Mouse (Mus musculus) layer of hippocampus, adult 11-12 months (tissue): ENCODE measurements around the gene Osbpl3.

ENCODE experiments used
- DNase-seq: peaks from one replicate; pipeline ENCODE4 v3.0.0; 2022; ENCODE audit warnings: low spot score

Gene Osbpl3

DNA sequence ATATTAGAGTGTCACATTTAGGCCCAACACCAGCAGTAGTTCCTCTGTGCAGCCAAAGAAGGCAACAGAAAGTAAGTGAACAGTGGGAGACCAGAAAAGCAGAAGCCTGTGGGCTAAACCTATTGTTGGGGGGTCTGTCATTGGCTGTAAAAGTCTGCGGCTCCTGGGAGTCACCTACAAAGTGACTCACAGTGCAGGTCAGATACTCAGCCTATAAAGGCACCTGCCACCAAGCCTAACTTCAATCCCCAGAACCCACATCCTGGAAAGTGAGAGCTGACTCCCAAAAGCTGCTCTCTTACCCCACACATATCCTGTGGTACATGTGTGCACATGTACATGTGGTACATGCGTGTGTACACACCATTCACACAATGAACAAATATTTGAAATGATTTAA lies 124.5 kb downstream of the Osbpl3 start:
- no peak for DNase-seq

DNA sequence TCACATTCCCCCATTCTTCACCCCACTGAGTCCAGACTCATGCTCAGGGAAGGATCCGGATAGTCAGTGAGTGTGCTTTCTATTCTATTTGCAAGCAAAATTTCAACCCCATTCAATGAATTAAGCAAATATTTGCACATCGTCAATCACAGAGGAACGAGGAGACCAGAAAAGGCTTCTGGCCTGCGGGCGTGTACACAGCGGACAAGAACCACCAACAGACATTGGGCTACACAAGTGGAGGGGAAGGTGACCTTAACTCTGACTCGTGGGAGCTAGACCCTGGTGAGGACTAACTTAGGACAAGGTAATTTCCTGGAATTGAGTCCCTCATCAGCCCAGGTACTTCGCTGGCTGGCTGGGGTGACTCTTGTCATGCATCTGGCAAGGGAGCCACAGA lies 126.6 kb downstream of the Osbpl3 start:
- no peak for DNase-seq

DNA sequence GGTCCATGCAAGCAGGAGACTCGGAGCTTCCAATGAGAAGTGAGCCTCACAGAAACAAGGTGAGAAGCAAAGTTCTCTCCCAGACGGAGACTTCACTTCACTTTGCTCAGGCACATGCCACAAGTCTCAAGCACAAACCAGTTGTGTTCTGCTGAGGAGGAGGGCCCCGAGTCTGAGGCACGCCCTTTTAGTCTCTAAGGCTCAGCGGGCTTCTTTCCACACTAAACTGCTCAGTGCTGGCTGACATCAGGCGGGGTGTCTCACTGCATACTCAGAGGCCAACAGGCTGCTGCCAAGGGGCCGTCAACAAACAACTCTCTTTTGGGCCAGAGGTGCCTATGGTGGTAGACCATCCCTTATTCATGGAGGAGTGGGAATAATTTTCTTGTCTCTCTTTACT lies 127.1 kb downstream of the Osbpl3 start:
- no peak for DNase-seq

DNA sequence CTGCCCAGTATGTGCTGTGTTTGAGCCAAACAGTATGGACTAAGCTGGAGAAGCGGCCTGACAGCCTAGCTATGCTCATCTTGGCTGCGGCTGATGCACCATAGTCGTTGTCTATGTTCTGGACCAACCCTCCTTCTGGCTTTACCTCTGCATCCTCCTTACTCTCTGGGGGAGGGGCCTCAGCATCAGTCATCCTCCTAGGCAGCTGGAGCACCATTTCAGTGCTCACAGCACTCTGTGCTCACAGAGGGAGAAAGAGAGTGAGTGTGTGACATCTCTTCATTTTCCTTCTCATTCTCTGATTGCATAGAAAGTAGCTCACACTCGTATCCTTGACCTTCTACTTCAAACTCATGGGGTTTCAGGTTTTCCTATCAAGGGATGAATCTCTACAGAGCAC lies 129.8 kb downstream of the Osbpl3 start:
- DNase-seq = no peak

DNA sequence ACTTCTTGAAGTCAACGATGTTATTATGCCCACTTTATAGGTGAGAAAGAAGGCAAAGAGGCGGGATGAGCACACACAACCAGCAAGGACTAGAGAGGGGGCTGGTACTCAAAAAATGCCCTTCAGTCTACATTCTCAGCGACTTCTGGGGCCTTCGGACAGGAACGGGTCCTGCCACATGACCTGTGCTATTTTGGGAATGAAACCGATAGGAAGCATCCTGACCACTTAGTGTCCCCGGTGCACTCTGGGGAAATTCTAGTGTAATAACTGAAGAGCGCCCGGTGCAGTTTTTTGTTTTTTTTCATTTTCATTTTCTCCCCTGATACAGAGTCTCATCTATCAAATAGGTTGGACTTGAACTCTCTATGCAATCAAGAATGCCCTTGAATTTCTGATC lies 130.5 kb downstream of the Osbpl3 start:
- no peak for DNase-seq

DNA sequence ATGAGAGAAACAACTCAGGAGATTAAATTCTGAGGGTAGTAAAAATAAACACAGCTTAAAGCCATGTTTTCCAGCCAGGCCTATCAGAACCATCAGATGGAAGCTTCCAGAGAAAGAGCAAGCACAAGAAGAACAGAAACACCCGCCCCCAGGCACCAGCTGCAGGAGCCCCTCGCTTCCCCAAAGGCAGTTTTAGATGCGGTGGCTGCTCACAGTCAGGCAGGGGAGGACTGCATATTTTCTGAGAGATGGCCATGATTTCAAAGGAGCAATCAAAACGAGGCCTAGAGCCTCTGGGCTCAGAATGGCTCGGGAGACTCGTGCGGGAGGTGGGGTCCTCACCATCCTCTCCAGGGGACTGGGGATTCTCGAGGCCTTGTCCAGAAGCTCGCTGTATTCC lies 133.4 kb downstream of the Osbpl3 start:
- DNase-seq = peak; percentile 75

DNA sequence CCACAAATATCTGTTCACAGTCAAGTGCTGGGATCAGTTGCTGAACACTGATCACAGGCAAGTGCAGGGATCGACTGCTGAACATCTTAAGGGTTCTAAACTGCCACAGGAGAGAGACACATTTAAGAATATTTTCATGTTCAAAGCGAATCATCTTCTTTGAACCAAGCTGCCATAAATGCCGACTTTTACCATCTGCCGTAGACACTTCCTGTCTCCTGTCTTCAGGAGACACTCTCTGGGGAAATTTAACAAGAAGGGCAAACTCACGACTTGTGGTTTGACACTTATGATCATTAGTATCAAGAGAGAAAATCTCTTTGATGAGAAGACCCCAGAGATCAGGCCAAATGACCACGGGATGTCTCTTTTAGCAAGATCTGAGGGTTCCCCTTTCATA lies 134.3 kb downstream of the Osbpl3 start:
- DNase-seq = no peak

DNA sequence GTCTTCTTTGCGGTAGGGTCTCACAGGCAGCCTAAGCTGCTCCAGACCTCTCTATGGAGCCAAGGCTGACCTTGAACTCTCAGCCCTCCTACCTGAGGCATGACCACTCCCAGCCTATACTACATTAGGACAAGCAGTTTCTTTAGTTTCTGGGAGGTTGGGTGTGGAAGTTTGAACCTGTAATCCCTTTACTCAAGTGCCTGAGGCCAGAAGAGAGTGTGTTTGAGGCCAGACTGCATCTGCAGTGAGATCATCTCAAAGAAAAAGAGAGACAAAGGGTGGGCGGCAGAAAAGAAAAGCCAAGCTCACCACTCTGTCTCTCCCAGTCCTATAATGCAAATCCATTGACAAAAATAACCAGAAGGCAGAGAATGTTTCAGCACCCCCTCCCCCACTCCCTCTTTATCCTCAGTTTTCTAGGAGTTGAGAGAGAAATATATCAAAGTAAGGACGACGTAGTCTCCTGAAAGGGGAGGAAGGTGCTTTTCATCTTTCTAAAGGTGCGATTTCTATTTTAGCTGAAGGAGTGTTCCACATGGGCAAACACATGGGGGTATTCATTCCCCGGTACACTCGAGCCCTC lies 137.3 kb downstream of the Osbpl3 start:
- peak; percentile 35 for DNase-seq

DNA sequence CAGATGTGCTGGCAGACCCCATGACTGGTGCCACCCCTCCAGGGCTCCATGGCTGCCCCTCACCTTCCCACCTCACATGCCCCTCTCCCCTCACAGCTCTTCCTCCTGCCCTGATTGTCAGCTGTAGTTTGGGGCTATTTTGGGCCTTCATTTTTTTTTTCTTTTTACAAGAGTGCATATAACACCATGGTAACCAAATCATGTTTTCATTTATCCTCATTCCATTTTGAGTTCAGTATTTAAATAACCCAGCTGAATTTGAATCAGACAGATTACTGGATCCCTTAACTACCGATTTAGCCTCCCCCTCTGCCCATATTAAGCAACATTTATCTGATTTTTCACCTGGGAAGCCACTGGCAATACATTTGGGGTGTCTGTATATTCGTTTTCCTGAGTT lies 137.9 kb downstream of the Osbpl3 start:
- no peak for DNase-seq

DNA sequence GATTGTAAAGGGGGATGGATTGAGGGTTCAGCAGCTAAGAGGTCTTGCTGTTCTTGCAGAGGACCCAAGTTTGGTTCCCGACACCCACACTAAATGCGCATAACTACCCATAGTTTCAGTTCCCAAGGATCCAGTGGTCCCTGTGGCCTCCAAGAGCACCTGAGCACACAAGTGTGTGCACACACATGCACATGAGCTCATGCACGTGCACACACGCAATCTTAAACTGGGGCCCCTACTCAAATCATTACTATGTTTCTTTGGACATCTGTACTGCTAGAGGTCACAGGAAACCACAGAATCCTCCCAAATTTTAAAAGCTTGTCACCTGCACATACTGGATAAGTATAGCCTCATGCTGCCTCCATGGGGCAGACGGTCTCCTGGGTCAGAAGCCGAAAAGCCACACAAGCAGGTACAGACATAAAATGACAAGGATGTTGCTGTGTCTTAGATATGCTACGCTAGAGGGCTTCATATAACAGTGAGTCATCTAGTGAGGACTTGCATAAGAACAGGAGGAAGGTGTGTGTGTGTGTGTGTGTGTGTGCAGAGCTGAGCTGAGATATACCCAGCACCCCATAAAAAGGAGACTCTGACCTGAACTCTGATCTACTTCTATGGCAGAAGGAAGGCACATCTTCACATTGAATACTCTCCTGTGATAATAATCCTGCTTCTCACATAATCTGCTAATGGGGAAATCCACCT lies 139.1 kb downstream of the Osbpl3 start:
- no peak for DNase-seq

DNA sequence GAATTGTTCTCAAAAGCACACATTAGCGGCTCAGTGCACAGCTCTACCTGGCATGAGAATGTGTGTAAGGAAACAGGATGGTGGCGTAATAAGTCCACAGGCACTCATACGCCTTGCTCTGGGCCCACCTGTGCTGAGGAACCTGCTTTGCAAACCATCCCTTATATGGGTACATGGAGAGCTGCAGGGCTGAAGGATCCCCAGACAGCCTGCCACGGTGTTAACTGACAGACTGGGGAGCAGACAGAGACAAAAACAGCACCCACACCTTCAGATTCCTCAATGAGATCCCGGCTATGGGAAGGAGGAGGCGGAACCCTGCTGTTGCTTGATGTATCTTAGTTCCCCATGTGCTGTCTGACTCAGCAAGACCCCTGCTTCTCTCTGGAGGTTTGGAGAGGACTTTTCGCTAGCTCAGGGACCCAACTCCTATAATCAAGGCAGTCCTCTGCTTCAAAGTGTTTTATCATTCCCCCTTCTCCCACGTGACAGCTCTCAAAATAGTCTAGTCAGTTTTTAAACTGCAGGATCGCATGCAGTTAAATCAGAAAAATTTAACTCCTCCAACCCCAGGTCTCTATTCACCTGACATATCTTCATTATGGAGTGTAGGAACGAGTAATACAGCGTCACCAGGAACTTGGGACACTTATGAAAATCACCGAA lies 141.5 kb downstream of the Osbpl3 start:
- peak; percentile 49 for DNase-seq

DNA sequence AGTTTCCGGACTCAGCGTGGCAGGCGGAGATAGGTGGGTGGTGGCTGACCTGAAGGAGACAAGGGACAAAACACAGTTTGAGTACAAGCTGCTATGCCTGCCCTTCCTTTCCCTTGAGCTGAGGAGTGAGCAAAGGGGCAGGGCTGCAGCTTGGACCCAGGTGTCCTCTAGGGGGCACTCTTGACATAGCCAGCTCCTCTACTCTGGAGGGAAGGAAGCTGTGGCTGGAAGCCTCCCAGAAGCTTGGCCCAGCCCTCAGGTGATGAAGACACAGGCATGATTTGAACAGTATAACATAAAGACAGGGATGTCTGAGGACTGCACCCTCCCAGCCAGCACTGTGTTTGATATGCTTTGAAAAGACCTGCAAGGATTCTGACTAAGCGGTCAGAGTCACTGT lies 143.4 kb downstream of the Osbpl3 start:
- DNase-seq = peak; percentile 81

DNA sequence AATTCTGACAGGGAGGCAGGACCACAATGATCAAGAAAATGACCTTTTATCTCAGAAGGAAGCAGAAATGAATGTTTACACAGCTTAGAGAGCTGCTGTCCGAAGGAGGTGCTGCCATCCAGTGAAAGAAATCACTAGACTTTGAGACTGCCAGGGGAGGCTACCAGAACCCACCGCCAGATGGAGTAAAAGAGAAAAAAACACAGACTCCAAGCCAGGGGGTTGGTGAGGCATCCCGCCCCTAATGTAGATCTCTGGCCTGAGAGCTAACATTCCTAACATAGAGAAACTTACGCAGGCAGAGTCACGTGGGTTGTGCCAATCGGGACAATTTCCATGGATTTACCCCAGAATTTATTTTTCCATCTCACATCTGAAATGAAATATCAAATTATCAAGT lies 147.0 kb downstream of the Osbpl3 start:
- peak; percentile 68 for DNase-seq

DNA sequence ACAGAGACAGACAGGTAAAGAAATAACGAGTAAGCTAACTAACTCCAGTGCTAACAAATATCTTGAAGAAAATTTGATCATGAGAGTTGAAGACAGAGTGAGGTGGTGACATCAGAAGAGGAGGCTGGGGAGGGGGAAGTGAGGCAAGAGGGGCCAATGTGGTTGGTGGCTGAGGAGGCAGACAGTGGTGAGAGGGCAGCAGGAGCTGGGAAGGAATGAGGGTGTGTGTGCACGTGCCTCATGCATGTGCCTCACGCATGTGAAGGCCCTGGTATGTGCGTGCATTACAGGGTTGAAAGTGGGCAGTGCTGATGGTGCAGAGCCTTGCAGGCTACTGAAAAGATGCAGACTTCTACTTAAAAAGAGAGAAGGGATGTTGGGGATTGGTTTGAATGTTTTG lies 149.4 kb downstream of the Osbpl3 start:
- no peak for DNase-seq

DNA sequence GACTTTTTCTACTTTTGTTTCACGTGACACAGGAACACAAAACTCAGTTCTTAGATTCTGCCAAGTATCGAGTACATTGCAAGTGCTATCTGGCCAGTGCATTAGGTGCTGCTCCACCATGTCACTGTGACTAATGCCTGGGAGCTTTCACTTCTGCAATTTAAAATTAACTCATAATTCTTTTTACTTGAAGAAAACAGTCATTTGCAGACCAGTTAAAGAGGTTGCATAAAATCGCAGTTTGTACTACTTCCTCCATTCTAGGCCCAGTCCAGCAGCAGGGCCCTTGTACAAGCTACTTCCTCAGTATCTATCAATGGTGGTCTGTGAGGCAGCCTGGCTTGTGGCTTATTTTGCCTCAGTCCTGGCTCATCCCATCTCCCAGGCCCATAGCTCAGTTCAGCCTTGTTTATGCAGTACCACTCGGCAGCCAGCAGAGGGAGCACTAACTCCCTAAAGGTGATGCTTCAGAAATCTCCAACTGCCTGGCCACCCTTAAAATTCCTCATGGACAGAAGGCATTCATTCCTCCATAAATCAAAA lies 151.0 kb downstream of the Osbpl3 start:
- DNase-seq = peak; percentile 81

DNA sequence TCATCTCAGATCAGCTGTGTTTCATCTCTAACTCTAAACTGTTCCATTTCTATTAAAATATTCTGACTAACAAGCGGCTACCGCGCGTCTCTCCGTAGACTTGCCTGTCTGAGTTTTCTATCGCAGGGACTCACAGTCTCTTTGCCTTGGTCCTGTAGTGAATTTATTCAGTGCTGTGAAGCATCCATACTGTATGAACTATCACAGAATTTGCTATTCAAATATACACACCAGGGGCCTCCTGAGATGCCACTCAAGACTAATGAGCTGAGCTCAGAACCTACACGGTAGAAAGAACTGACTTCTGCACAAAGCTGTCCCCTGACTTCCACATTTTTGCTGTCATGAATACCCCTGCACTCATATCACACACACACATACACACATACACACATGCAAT lies 154.9 kb downstream of the Osbpl3 start:
- DNase-seq = no peak

DNA sequence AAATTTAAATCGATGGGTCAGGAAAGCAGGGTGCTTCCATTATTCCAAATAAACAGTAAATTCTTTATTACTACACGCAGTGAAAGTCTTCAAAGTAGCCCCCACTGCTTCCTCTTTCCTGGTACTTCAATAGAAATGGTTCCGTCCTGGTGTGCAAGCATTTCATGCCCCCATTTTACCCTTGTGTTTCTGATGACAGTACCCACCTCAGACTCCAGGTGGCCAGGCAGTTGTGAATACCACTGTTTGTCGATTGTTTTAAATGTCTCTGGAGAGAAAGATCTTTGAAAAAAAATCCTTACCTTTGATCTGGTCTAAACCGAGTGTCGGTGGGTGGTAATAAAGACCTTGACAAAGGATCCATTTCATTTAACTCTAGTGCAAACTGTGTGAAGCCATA lies 155.4 kb downstream of the Osbpl3 start:
- no peak for DNase-seq

DNA sequence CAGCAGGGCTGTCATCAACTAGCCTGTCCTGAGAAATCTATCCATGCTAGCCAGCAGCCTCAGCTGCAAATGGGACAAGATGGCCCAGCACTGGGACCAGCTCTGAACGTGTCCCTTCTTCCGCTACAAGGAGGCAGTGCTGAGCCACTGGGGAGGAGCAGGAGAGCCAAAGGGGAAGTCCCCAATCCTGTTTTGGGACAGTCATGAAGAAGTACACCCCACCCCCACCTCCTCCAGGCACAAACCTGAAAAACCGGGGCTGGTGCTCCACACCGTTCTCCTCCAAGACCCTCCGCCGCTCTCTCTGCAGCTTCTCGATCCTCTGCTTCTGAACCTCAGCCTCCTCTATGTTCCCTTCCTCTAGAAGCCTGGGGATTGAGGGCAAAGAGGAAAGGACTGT lies 156.9 kb downstream of the Osbpl3 start:
- no peak for DNase-seq

DNA sequence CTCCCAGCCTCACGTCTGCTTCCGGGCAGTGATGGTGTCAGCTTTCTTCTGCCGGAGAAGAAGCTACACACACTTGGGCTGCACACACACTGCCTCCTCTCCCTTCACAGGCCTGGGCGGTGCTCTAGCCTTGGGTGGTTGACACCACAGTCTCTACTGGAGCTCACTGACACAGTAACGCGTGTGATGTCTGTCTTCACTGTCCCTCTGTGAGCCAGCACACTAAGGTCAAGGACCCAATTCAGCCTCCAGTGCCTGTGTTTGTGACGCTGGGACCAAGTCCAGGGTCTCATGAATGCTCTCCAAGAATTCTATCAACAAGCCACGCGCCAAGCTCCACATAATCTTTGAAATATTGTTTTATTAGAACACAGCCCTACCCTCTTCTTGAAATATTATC lies 158.3 kb downstream of the Osbpl3 start:
- DNase-seq = no peak

DNA sequence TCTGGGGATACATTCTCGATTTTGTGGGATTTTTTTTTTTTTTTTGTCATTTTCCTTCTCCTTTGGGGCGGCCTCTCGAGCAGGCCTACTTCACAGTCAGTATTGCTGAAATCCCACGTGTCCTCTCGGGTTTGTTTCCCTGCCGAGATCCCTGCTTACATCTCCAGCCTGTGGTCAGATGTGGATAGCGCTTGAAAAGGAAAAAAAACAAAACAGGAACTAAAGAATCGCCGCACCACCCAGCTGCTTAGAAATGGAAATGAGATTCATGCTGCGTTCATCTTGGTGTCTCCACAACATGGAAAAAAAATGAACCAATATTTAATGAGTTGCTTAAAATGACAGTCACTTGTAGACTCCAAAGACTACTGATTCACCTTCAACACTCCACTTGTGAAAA lies 160.9 kb downstream of the Osbpl3 start:
- no peak for DNase-seq

DNA sequence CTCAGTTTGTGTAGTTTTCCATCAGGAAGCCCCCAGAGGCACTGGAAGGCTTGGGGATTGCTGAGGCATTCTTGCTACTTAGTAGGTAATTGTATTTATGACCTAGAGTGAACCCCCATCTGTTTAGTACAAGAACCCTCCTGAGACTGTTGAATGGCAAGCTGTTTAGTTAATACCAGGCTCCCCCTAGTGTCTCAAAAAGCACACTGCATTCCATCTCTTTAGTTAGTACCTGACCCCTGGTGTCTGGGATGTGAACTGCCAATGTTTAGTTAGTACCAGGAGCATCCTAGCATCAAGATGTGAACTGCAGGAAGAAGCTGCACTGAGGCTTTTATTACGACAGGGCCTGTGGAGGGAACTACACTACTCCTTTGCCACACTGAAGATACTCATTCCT lies 161.9 kb downstream of the Osbpl3 start:
- peak; percentile 90 for DNase-seq

DNA sequence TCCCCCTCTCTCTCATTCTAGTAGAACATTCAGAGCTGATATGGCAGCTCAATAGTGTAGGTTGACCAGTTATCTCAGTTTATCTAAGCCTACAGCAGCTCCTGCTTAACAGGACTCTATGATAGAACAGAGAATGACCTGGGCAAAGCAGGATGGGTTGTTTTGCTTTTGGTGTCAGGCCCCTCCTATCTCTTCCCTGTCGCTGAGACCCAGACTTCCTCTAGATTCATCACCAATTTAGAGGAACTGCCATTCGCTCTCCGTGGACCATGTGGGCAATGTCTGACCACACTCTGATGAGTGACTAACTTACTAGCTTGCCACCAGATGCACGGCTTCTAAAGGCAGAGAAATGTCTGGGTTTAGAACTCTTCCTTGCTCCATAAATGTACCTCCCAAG lies 164.4 kb downstream of the Osbpl3 start:
- no peak for DNase-seq

DNA sequence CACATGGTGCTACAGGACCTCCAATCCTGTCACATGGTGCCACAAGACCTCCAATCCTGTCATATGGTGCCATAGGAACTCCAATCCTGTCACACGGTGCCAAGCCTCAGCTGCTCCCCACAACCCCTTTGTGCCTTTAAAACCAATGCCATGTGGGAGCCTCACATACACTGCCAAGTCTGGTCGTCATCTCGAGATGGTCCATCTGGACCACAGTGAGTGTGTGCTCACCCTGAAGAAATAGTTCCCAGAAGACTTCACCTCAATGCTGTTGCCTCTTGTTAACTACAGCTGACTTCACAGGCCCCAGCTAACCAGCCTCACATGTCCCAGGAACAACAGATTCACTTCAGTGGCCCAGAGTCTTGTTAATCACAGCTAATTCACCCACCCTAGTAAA lies 169.1 kb downstream of the Osbpl3 start:
- DNase-seq = no peak
